Mouse (Mus musculus): Measurements from ENCODE around the gene Zfp784.
"Not testable (repeated sequence)": the region's sequence is repeated elsewhere in the genome, so short reads cannot be mapped to it uniquely, and the experiment has no call there.

Gene Zfp784

GRCm38 (mm10) chr7:5038109-5038732 lies at the start of gene Zfp784:
TSS of gene Zfp784 (minus strand) at chr7:5038446.
- peak; percentile 95 for DNase-seq

GRCm38 (mm10) chr7:5087886-5088285 lies 49.6 kb upstream of the Zfp784 start:
- DNase-seq = peak; percentile 4

- peak; percentile 8 for DNase-seq
These were observed 48.7 kb upstream of the Zfp784 start for GRCm38 (mm10) chr7:5086921-5087440.

GRCm38 (mm10) chr7:5085512-5085911 lies 47.3 kb upstream of the Zfp784 start:
- no peak for DNase-seq

GRCm38 (mm10) chr7:5083325-5084105 lies 45.3 kb upstream of the Zfp784 start:
- no peak for DNase-seq

- DNase-seq = no peak
These were observed 43.7 kb upstream of the Zfp784 start for GRCm38 (mm10) chr7:5081939-5082338.

GRCm38 (mm10) chr7:5081241-5081640 lies 43.0 kb upstream of the Zfp784 start:
- DNase-seq = no peak

GRCm38 (mm10) chr7:5080815-5081214 lies 42.6 kb upstream of the Zfp784 start:
- DNase-seq = peak; percentile 53

GRCm38 (mm10) chr7:5080010-5080751 lies 41.9 kb upstream of the Zfp784 start, which contains the start of gene Epn1:
TSS of gene Epn1 (plus strand) at chr7:5080235.
- DNase-seq = peak; percentile 94

- not testable (repeated sequence) for DNase-seq
These were observed 41.2 kb upstream of the Zfp784 start for GRCm38 (mm10) chr7:5079365-5080009.

GRCm38 (mm10) chr7:5076931-5077330 lies 38.7 kb upstream of the Zfp784 start:
- no peak for DNase-seq

GRCm38 (mm10) chr7:5074984-5075383 lies 36.7 kb upstream of the Zfp784 start:
- no peak for DNase-seq

- DNase-seq = no peak
These were observed 35.3 kb upstream of the Zfp784 start for GRCm38 (mm10) chr7:5073586-5073985.

- no peak for DNase-seq
These were observed 26.6 kb upstream of the Zfp784 start for GRCm38 (mm10) chr7:5064886-5065285.

GRCm38 (mm10) chr7:5062360-5063001 lies 24.2 kb upstream of the Zfp784 start:
- DNase-seq = peak; percentile 80

- DNase-seq = peak; percentile 93
These were observed 23.6 kb upstream of the Zfp784 start, which contains the start of gene U2af2 for GRCm38 (mm10) chr7:5061774-5062359. TSS of gene U2af2 (plus strand) at chr7:5062143.

- peak; percentile 99 for DNase-seq
These were observed 22.9 kb upstream of the Zfp784 start for GRCm38 (mm10) chr7:5060944-5061773.

GRCm38 (mm10) chr7:5060239-5060731 lies 22.0 kb upstream of the Zfp784 start:
- DNase-seq = peak; percentile 94

- DNase-seq = peak; percentile 69
These were observed 21.2 kb upstream of the Zfp784 start for GRCm38 (mm10) chr7:5059421-5059820.

- peak; percentile 66 for DNase-seq
These were observed 20.4 kb upstream of the Zfp784 start for GRCm38 (mm10) chr7:5058631-5059030.

GRCm38 (mm10) chr7:5057804-5058203 lies 19.6 kb upstream of the Zfp784 start:
- peak; percentile 61 for DNase-seq

Data from cerebellum, adult 9-10 months (tissue).